Mouse (Mus musculus) kidney, adult 10 weeks (tissue): ENCODE measurements around the gene Rnf113a2. TPM values are rescaled to one million over a fixed set of nuclear protein-coding genes. Genes with fewer than 3 reads are reported as not detected.

ENCODE experiments used
- polyA plus RNA-seq: library from polyadenylated mRNA; stranded (reverse); fragments of 350-450 nt; fragmentation: Illumina TruSeq; extraction: RNeasy Lipid Tissue Mini Kit (QIAGEN cat#74804); gene quantifications from one replicate; pipeline ENCODE4 v1.2.3, GENCODE M21; 2014; ENCODE audit warnings: low read depth, low replicate concordance

The Rnf113a2 gene
- polyA plus RNA-seq, result 10.9 TPM

DNA sequence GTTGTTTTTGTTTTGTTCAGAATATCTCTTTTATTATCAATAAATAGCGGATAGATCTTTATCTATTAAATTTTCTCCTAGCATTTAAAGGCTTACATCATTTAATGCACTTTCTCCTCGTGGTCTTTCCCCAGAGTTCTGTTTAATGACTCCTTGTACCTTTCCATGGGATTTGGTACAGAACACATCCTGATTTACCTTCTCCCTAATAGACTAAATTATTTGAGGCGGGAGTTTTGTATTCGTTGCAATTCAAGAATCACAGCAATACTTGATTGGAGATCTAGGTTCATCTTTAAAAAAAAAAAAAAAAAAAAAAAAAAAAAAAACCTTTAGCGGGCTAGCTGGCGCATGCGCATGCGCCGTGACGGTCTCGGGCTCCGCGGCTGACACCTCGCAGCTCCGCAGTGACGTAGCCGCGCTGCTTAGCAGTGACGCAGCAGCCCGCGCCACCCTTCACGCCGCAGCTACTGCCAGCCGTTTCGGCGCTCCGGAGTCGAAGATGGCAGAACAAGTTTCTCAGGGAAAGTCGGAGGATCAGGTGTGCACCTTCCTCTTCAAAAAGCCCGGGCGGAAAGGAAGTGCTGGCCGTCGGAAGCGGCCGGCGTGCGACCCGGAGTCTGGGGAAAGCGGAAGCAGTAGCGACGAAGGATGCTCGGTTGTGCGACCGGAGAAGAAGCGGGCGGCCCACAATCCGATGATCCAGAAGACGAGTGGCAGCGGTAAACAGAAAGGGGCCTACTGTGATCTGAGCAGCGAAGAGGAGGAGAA is at the start of gene Rnf113a2:
Rnf113a2 (plus strand) TSS at position 363 of the 771 bp plus-strand sequence.

DNA sequence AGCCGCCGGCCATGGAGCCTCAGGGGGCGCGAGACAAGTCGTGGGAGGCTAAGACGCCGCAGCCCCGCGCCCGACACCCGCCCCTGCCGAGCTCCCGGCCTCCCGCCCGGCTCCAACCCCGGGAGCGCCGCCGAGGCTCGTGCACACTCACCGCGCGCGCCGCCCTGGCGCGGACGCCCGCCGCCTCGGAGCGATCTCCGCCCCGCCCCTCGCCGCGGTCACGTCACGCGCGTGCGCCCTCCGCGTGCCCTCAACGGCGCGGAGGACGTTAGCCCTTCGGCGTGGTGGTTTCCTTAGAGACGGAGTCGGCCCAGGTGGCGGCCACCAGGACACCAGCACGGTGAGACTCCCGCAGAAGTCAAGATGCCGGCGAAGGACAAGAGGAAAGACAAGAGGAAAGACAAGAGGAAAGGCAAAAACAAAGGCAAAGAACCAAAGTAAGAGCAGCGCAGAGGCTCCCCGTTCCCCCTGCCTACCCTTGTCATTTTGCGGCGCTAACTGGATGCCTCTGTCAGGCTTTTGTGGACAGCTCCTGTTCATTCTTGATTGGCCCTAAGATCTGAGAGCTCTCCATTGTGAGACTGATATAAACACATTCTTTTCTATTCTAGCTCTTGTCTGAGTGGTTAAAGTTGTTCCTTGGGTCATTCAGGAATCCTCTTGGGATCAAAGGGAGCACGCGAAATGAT is 8.0 kb upstream of the Rnf113a2 start, which contains the start of the genes Entpd5 and Bbof1:
Entpd5 (minus strand) TSS at position 211 of the 689 bp plus-strand sequence.
Bbof1 (plus strand) TSS at position 253 of the 689 bp plus-strand sequence.

DNA sequence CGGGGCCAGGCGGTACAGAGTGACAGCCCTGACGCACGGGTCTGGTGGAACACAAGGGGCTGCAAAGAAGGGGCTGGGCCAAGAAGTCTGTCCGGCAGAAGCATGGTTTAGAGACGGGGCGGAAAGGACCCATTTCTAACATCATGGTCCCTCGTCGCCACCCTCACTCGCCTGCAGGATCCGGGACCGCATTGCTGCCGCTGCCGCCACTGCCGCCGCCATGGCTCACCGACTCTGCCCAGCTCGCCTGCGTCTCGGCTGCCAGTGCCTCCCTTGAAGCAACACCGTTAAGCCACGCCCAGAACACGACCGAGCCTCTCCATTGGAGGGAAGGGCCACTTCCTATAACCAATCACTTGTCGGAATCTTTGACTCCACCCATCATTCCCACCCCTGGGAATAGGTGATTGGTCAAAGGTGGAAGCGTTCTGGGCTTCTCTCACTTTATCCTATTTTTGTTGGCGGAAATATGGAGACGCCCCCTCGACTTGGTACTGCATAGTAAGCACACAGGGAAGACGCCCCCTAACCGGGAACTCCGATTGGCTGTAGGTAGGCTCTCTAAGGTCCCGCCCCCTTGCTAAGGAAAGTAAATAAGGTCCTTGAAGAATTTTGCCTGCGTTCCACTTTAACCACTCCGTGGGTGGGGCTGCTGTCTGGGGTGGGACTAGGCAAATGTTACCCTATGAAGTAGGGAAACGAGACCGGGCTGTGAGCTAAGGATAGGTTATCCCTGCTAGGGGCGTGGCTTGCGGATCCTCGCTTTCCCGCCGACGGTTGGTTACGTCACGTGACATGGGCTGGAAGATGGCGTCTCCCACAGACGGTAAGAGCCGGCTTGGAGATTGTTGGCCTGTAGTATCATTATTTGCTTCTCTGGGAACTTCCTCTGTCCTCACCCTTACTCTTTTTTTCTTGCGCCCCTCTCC is 34.0 kb downstream of the Rnf113a2 start, which contains the start of the genes Aldh6a1 and Lin52:
Aldh6a1 (minus strand) TSS at position 287 of the 929 bp plus-strand sequence.
Lin52 (plus strand) TSS at position 705 of the 929 bp plus-strand sequence.

Other genes starting within 250 kb of the Rnf113a2 start
- 4.6 TPM for gene Elmsan1, start 198.3 kb upstream of the Rnf113a2 start, polyA plus RNA-seq
- 199 TPM for gene Ptgr2, start 132.0 kb upstream of the Rnf113a2 start, polyA plus RNA-seq
- gene Zfp410, start 100.3 kb upstream of the Rnf113a2 start, polyA plus RNA-seq, result 21.9 TPM
- gene Coq6, start 55.5 kb upstream of the Rnf113a2 start, polyA plus RNA-seq, result 1.2 TPM
- gene Fam161b, start 55.4 kb upstream of the Rnf113a2 start, polyA plus RNA-seq, result 3.6 TPM
- 313 TPM for gene Entpd5, start 8.2 kb upstream of the Rnf113a2 start, polyA plus RNA-seq
- 19.5 TPM for gene Bbof1, start 8.1 kb upstream of the Rnf113a2 start, polyA plus RNA-seq
- gene Aldh6a1, start 33.8 kb downstream of the Rnf113a2 start, polyA plus RNA-seq, result 1,492 TPM
- gene Lin52, start 34.2 kb downstream of the Rnf113a2 start, polyA plus RNA-seq, result 35.7 TPM
- gene Vsx2, start 152.6 kb downstream of the Rnf113a2 start, polyA plus RNA-seq, result not detected
- gene Abcd4, start 200.2 kb downstream of the Rnf113a2 start, polyA plus RNA-seq, result 9.9 TPM
- gene Vrtn, start 223.8 kb downstream of the Rnf113a2 start, polyA plus RNA-seq, result not detected